Mouse (Mus musculus): ENCODE measurements around the gene Xcr1. TPM values are rescaled to one million over a fixed set of nuclear protein-coding genes. Genes with fewer than 3 reads are reported as not detected.

The Xcr1 gene
- total and polyA plus RNA-seq, 2 experiments from 2014 or later: 0.04 TPM; not detected in 1

GRCm38 (mm10) chr9:123811831-123812230, 50.0 kb downstream of the Xcr1 start:
- DNase-seq (ENCODE audit: low spot score) (no peak), ATAC-seq (ENCODE audit: low FRiP score) (no peak)
- H3K9me3 ChIP-seq (ENCODE audit: low read length): no peaks in the 10 kb centered on the region
- no peak overlapping the region for H3K4me2 ChIP-seq (ENCODE audit: low read depth, low read length, poor library complexity, severe bottlenecking)
- H3K36me3 ChIP-seq (ENCODE audit: insufficient read depth, low read length): peaks cover 32% of the 10 kb centered on the region
- no peak overlapping the region for H3K27ac ChIP-seq (ENCODE audit: low read depth, low read length)
- no peaks in the 10 kb centered on the region for H3K27me3 ChIP-seq (ENCODE audit: insufficient read depth, low read length)
- H3K4me3 ChIP-seq (ENCODE audit: low read depth, low read length): no peak overlapping the region
- no peak for TF ChIP-seq CTCF (IDR thresholded peaks at IDR 0.05)
- WGBS: 94% methylated on average over 3 of the region's 3 CpGs
- no peak overlapping the region for H3K9ac ChIP-seq (replicated peaks; ENCODE audit: low read length, poor library complexity, severe bottlenecking)
- H3K4me1 ChIP-seq (ENCODE audit: insufficient read depth, low read length): no peaks in the 10 kb centered on the region

- Histone ChIP-seq H3K4me1 (ENCODE audit: insufficient read depth, low read length) (no peaks in the 10 kb centered on the region), H3K27ac (ENCODE audit: low read depth, low read length) (no peak overlapping the region), H3K4me2 (ENCODE audit: low read depth, low read length, poor library complexity, severe bottlenecking) (no peak overlapping the region), H3K27me3 (ENCODE audit: insufficient read depth, low read length) (no peaks in the 10 kb centered on the region), H3K9ac (replicated peaks; ENCODE audit: low read length, poor library complexity, severe bottlenecking) (no peak overlapping the region), H3K9me3 (ENCODE audit: low read length) (no peaks in the 10 kb centered on the region), H3K4me3 (ENCODE audit: low read depth, low read length) (no peak overlapping the region), H3K36me3 (ENCODE audit: insufficient read depth, low read length) (peaks cover 13% of the 10 kb centered on the region; the same call in 1 of the 2 replicates)
- 88% methylated on average over 7 of the region's 7 CpGs for WGBS
- DNase-seq (ENCODE audit: low spot score) (no peak), ATAC-seq (ENCODE audit: low FRiP score) (no peak)
- TF ChIP-seq CTCF (IDR thresholded peaks at IDR 0.05): no peak
These were observed 53.2 kb downstream of the Xcr1 start for GRCm38 (mm10) chr9:123808583-123808982.

DNA sequence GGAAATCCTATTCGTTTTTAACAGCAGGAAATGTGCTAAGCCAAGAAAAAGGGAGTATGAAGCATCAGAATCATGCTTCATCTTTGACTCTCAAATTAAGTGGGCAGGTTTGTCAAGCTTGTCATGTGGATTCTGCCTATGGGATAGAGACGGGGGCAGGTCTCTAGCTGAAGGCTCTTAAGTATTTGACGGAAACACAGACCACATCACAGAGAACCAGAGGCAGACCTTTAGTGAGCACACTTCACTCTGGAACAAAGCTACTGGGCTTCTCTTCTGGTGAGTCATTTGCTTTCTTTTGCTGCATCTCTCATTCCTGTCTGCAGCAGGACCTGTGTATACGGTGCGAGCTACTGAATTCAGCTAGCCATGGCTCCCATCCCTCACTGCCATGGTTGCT, 55.6 kb downstream of the Xcr1 start, which contains the start of gene Cxcr6:
Gene Cxcr6 (plus strand): TSS at position 209 of the 400 bp plus-strand sequence.
- Histone ChIP-seq H3K27ac (ENCODE audit: low read depth, low read length) (no peak within 1 kb of the TSS), H3K9ac (replicated peaks; ENCODE audit: low read length, poor library complexity, severe bottlenecking) (no peak within 1 kb of the TSS), H3K27me3 (ENCODE audit: insufficient read depth, low read length) (no peaks in the 10 kb centered on the region), H3K36me3 (ENCODE audit: insufficient read depth, low read length) (peaks cover 10% of the 10 kb centered on the region; the same call in 1 of the 2 replicates), H3K9me3 (ENCODE audit: low read length) (no peaks in the 10 kb centered on the region), H3K4me3 (ENCODE audit: low read depth, low read length) (no peak within 1 kb of the TSS), H3K4me1 (ENCODE audit: insufficient read depth, low read length) (no peaks in the 10 kb centered on the region), H3K4me2 (ENCODE audit: low read depth, low read length, poor library complexity, severe bottlenecking) (no peak within 1 kb of the TSS)
- TF ChIP-seq CTCF (IDR thresholded peaks at IDR 0.05): no peak
- DNase-seq (ENCODE audit: low spot score): no peak
- no peak for ATAC-seq (ENCODE audit: low FRiP score)
- 84% methylated on average over 5 of the region's 5 CpGs for WGBS

DNA sequence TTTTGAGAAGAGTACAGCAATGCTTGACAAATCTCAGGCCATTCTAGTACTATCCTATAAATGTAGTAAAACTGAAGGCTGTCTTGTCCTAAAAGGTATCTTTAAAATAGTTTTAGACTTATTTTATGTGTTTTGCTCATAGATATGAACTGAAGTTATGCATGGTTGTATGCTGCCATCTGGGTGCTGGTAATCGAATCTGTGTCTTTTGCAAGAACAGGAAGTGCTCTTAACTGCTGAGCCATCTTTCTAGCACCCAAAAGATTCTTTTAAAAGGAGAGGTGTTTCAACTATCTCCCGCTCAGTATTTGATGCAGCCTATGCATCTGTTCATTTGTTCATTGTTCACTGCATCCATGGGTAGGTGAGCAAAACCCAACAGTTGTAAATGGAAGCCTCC, 56.6 kb downstream of the Xcr1 start:
- no peaks in the 10 kb centered on the region for H3K27me3 ChIP-seq (ENCODE audit: insufficient read depth, low read length)
- no peaks in the 10 kb centered on the region for H3K9me3 ChIP-seq (ENCODE audit: low read length)
- peaks cover 16% of the 10 kb centered on the region; the same call in 1 of the 2 replicates for H3K36me3 ChIP-seq (ENCODE audit: insufficient read depth, low read length)
- 91% methylated on average over 2 of the region's 2 CpGs for WGBS
- H3K4me3 ChIP-seq (ENCODE audit: low read depth, low read length): no peak overlapping the region
- ATAC-seq (ENCODE audit: low FRiP score) (no peak), DNase-seq (ENCODE audit: low spot score) (no peak)
- no peaks in the 10 kb centered on the region for H3K4me1 ChIP-seq (ENCODE audit: insufficient read depth, low read length)
- no peak overlapping the region for H3K27ac ChIP-seq (ENCODE audit: low read depth, low read length)
- TF ChIP-seq CTCF (IDR thresholded peaks at IDR 0.05): no peak
- no peak overlapping the region for H3K4me2 ChIP-seq (ENCODE audit: low read depth, low read length, poor library complexity, severe bottlenecking)
- no peak overlapping the region for H3K9ac ChIP-seq (replicated peaks; ENCODE audit: low read length, poor library complexity, severe bottlenecking)

DNA sequence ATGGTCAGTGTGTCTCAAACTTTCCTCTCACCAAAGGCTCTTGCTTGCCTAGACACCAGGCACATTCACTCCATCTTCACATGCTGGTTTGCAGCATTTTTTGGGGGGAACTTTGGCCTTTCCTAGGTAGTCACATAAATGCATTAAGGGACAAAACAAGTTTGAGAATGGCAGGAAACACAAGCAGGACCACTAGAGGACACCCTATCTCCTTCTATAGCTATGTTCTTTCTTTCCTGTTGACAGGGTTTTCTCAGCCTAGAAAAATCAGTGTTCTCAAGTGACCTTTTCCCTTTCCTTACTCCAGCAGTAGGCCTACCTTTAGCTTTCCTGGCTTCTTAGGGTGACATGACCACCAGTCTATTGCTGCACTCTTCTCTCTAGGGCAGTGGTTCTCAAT, 58.9 kb downstream of the Xcr1 start:
- H3K4me1 ChIP-seq (ENCODE audit: insufficient read depth, low read length): no peaks in the 10 kb centered on the region
- no peak overlapping the region for H3K9ac ChIP-seq (replicated peaks; ENCODE audit: low read length, poor library complexity, severe bottlenecking)
- H3K4me2 ChIP-seq (ENCODE audit: low read depth, low read length, poor library complexity, severe bottlenecking): no peak overlapping the region
- no peak overlapping the region for H3K27ac ChIP-seq (ENCODE audit: low read depth, low read length)
- peaks cover 17% of the 10 kb centered on the region; the same call in 1 of the 2 replicates for H3K36me3 ChIP-seq (ENCODE audit: insufficient read depth, low read length)
- H3K27me3 ChIP-seq (ENCODE audit: insufficient read depth, low read length): no peaks in the 10 kb centered on the region
- DNase-seq (ENCODE audit: low spot score): no peak
- H3K9me3 ChIP-seq (ENCODE audit: low read length): no peaks in the 10 kb centered on the region
- ATAC-seq (ENCODE audit: low FRiP score): no peak
- no peak for TF ChIP-seq CTCF (IDR thresholded peaks at IDR 0.05)
- no peak overlapping the region for H3K4me3 ChIP-seq (ENCODE audit: low read depth, low read length)

- Histone ChIP-seq H3K4me2 (ENCODE audit: low read depth, low read length, poor library complexity, severe bottlenecking) (no peak overlapping the region), H3K9ac (replicated peaks; ENCODE audit: low read length, poor library complexity, severe bottlenecking) (no peak overlapping the region), H3K4me1 (ENCODE audit: insufficient read depth, low read length) (no peaks in the 10 kb centered on the region), H3K36me3 (ENCODE audit: insufficient read depth, low read length) (peaks cover 22% of the 10 kb centered on the region; the same call in 1 of the 2 replicates), H3K9me3 (ENCODE audit: low read length) (no peaks in the 10 kb centered on the region), H3K4me3 (ENCODE audit: low read depth, low read length) (no peak overlapping the region), H3K27ac (ENCODE audit: low read depth, low read length) (no peak overlapping the region), H3K27me3 (ENCODE audit: insufficient read depth, low read length) (no peaks in the 10 kb centered on the region)
- ATAC-seq (ENCODE audit: low FRiP score): no peak
- TF ChIP-seq CTCF (IDR thresholded peaks at IDR 0.05): no peak
- no peak for DNase-seq (ENCODE audit: low spot score)
- 97% methylated on average over 2 of the region's 2 CpGs for WGBS
These were observed 59.4 kb downstream of the Xcr1 start for GRCm38 (mm10) chr9:123802421-123802820.

Other genes starting within 250 kb of the Xcr1 start
- gene Slc6a20b, start 229.5 kb downstream of the Xcr1 start, total RNA-seq (2014; rRNA removed): 0.47 and 0.55 TPM in 2 replicates
- 0.29 and 0.60 TPM in 2 replicates for gene Slc6a20b, start 229.5 kb downstream of the Xcr1 start, polyA plus RNA-seq (2015; fragmentation: Nextera tagmentation; extraction: Ambion mirVana)
- 0.05 and 1.1 TPM in 2 replicates for gene Ccr9, start 183.6 kb downstream of the Xcr1 start, total RNA-seq (2014; rRNA removed)
- gene Ccr9, start 183.6 kb downstream of the Xcr1 start, polyA plus RNA-seq (2015; fragmentation: Nextera tagmentation; extraction: Ambion mirVana): 0.28 and 0.48 TPM in 2 replicates
- 54.1 and 64.9 TPM in 2 replicates for gene Slc6a20a, start 183.1 kb downstream of the Xcr1 start, total RNA-seq (2014; rRNA removed)
- gene Slc6a20a, start 183.1 kb downstream of the Xcr1 start, polyA plus RNA-seq (2015; fragmentation: Nextera tagmentation; extraction: Ambion mirVana): 41.8 and 52.4 TPM in 2 replicates
- 35.4 and 37.0 TPM in 2 replicates for gene Lztfl1, start 144.3 kb downstream of the Xcr1 start, total RNA-seq (2014; rRNA removed)
- gene Lztfl1, start 144.3 kb downstream of the Xcr1 start, polyA plus RNA-seq (2015; fragmentation: Nextera tagmentation; extraction: Ambion mirVana): 44.4 and 47.3 TPM in 2 replicates
- gene Cxcr6, start 55.6 kb downstream of the Xcr1 start, total RNA-seq (2014; rRNA removed): not detected in 2 replicates
- gene Cxcr6, start 55.6 kb downstream of the Xcr1 start, polyA plus RNA-seq (2015; fragmentation: Nextera tagmentation; extraction: Ambion mirVana): 0.12 TPM in 1 of 2 replicates, not detected in the other
- 11.9 and 14.8 TPM in 2 replicates for gene Fyco1, start 10.1 kb downstream of the Xcr1 start, total RNA-seq (2014; rRNA removed)
- gene Fyco1, start 10.1 kb downstream of the Xcr1 start, polyA plus RNA-seq (2015; fragmentation: Nextera tagmentation; extraction: Ambion mirVana): 7.7 and 9.0 TPM in 2 replicates
- gene Ccr1, start 106.7 kb upstream of the Xcr1 start, total RNA-seq (2014; rRNA removed): 0.49 and 0.57 TPM in 2 replicates
- gene Ccr1, start 106.7 kb upstream of the Xcr1 start, polyA plus RNA-seq (2015; fragmentation: Nextera tagmentation; extraction: Ambion mirVana): 0.68 and 0.90 TPM in 2 replicates
- not detected in 2 replicates for gene Ccr1l1, start 116.4 kb upstream of the Xcr1 start, total RNA-seq (2014; rRNA removed)
- gene Ccr1l1, start 116.4 kb upstream of the Xcr1 start, polyA plus RNA-seq (2015; fragmentation: Nextera tagmentation; extraction: Ambion mirVana): 0.15 TPM in 1 of 2 replicates, not detected in the other
- not detected in 2 replicates for gene Ccr3, start 159.9 kb upstream of the Xcr1 start, total RNA-seq (2014; rRNA removed)
- gene Ccr3, start 159.9 kb upstream of the Xcr1 start, polyA plus RNA-seq (2015; fragmentation: Nextera tagmentation; extraction: Ambion mirVana): not detected in 2 replicates
- gene Ccr2, start 239.9 kb upstream of the Xcr1 start, total RNA-seq (2014; rRNA removed): 0.05 TPM in 1 of 2 replicates, not detected in the other
- 0.04 and 0.09 TPM in 2 replicates for gene Ccr2, start 239.9 kb upstream of the Xcr1 start, polyA plus RNA-seq (2015; fragmentation: Nextera tagmentation; extraction: Ambion mirVana)